Mouse (Mus musculus): ENCODE data around the gene Ltc4s.

- TF ChIP-seq POLR2A (IDR thresholded peaks at IDR 0.05; ENCODE audit: borderline replicate concordance, low read depth, low read length), result no peak
- no peak for TF ChIP-seq CTCF (IDR thresholded peaks at IDR 0.05; ENCODE audit: low read depth, low read length)
Measured at GRCm38 (mm10) chr11:50258310-50258709, 19.9 kb upstream of the Ltc4s start.
